Mouse (Mus musculus) lung, postnatal 4 days (tissue): Measurements from ENCODE around the gene Hic1.
"Not testable (repeated sequence)": the region's sequence is repeated elsewhere in the genome, so short reads cannot be mapped to it uniquely, and the experiment has no call there.

ENCODE experiments used
- DNase-seq, 2 experiments: peaks; one replicate each; pipeline ENCODE4 v3.0.0; 2021

The Hic1 gene

DNA sequence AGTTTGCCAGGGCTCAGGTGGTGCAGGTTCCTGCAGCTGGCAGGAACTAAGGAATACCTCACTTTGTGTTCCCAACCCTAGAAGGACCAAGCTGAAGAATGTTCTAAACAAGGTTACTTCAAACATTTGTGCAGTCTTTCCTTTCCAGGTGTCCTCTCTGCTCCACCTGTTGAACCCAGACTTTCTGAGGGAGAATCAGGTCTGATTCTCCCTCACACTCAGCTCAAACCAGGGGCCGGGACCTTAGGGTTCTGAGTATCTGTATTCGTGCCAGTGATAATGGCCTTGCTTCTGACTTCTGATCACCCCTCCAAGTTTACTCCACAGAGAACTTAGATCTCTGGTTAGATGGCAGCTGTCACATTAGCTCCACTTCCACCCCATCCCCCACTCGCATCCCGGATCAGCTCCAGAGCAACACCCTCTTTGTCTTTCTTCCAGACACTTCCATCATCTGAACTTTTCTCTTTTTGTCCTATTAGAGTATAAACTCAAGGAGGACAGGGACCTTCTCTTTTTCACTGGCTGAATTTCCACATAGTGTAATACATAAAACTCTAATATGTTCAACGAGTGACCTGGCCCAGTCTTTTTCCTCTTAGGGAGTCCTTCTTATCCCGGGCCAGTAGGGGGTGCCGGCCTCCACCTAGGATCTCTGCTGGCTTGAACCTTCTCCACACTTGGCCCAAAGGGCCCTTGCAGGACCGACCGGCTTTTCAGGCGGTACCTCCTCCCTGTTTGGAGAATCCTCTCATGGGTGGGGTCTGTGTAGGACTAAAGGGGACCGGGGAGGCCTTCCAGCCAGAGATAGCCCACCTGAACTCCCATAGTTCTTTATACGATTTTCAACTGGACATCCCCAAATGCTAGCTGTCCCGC is 23.3 kb upstream of the Hic1 start:
- DNase-seq = peak; percentile 86 to 89

DNA sequence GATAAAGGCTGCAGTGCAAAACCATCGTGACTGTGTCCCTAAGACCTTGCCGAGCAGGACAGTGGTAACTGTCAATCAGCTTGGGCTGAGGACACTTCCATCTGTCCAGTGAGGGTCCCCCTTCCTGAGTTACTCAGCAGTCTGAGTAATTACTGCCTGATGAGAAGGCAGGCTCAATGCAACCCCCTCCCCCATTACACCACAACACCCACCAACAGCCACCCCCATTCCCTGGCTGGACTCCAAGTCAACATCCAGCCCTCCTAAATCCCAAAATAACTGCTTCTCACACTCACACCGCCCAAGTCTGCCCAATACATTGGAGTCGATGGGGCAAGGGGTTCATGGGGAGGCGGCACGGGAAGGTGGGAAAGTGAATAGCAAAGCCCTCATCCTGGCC is 22.5 kb upstream of the Hic1 start:
- no peak for DNase-seq

DNA sequence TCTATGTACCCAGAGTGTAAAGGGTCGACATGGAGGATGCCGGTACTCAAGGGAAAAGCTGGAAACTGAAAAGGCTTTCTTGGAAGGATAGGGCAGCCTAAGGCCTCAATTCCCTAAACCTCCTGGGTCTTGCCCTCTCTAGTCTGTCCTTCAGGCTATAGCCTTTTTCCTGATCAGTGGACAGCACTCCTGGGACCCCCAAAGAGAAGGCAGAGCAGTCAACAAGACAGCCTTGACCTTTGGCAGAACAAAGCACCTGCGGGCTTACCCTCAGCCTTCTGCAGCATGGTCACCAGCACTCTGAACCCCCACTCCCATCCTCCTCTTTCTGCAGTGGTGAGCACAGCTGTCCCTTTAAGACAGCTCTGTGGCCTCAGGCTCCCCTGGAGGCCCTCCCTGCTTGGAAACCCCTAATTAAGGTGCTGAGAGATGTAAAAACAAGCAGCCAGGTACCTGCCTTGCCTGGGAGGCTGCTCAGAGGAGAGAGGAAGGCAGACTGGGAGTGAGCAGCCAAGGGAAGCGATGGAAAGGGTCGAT is 21.7 kb upstream of the Hic1 start, which contains the start of gene Dph1:
Gene Dph1 (minus strand): TSS at position 337 of the 537 bp plus-strand sequence.
- no peak for DNase-seq

DNA sequence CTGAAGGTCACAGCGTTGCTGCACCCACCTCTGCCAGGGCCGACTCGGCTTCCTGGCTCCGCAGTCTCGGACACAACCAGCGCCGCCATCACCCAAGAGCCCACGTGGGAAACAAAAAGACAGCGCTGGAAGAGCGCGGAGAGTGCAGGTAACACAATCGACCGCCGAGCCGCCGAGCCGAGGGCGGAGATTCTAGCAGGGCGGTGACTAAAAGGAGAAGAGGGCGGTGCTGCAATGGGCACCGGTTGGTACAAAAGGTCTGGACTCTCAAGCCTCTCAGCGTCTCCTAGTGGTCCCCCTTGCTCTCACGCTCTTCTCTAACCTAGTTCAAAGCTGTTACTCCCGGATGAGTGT is 21.0 kb upstream of the Hic1 start:
- DNase-seq = peak; percentile 89 to 90

DNA sequence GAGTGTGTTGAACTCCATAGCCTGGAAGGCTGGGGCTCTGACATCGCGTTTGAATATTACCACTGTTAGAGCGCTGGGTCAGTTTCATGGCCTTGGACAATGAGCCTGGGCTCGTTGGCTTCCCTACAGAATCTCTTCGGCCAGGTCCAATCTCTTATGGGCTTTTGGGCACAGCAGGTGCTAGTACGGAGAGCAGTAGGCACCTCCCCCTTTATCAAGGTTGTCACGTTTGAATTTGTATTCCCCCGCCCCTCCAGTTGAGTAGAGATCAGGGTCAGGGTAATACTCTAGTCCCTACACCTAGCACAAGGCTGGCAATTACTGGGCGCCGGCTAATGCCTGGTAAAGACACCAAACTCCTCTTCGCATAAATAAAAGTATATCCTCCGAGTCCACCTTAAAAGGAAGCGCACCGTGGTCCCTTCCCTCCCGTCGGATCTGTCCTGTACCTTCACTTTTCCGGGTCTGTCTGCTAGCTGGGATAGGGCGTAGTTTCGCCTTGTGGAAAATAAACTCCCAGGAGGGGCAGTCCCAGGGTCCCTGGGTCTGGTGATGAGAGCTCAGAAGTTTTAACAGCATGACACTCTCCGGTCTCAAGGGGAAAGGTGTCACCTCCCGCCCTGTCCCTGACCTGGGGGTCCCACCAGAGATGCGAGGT is 20.5 kb upstream of the Hic1 start:
- no peak for DNase-seq

DNA sequence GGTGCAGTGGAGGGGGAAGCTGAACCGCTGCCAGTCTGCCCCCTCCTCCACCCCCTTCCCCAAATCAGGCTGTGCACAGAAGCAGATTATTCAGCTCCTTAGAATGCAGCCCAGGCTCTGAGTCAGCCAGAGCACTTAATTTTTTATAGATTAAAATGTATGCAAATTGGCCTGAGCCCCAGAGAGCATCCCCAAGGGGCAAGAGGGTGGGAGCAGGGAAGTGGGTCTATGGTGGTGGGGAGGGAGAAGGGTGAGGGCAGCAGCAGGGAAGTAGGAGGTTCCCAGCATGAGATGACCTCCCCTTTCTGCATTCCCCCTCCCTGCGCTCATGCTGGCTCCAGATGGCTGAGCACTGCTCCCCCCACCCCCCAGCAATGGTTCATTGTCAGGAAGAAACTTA is 15.7 kb upstream of the Hic1 start:
- DNase-seq = no peak

GRCm38 (mm10) chr11:75184573-75184972 is 15.3 kb upstream of the Hic1 start:
- no peak for DNase-seq

DNA sequence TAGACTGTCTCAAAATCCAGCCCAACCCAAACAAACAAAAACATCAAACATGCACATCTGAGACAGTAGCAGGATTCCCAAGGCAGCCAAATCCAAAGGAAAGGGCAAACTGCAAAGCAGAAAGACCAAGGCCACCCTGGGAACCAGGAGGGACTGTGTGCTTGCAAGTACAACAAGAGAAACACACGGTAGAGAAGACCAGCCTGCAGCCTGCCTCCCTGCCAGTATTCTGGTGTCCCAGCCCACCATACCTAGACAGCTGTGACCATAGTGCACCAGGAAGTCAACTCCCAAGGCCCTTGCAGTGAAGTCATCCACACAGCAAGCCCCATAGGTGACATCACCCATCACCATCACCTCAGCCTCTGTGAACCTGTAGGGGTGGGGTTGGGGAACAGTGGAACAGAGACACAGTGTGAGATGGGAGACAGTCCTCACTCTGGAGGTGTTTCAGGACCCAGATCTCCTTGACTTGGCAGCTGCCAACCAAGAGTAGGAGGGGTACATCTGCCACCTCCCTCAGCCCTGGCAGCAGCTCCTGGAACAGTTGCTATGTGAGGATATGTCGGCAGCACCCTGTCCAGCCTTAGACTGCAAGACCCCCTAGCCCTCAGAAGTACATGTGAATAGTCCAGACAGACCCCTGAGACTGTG is 14.7 kb upstream of the Hic1 start:
- DNase-seq = no peak

- peak; percentile 92 to 95 for DNase-seq
Measured at GRCm38 (mm10) chr11:75178672-75179208, 9.4 kb upstream of the Hic1 start, which contains the start of gene Ovca2. TSS of gene Ovca2 (minus strand) at chr11:75178835.

GRCm38 (mm10) chr11:75178011-75178410 is 8.7 kb upstream of the Hic1 start:
- no peak for DNase-seq

DNA sequence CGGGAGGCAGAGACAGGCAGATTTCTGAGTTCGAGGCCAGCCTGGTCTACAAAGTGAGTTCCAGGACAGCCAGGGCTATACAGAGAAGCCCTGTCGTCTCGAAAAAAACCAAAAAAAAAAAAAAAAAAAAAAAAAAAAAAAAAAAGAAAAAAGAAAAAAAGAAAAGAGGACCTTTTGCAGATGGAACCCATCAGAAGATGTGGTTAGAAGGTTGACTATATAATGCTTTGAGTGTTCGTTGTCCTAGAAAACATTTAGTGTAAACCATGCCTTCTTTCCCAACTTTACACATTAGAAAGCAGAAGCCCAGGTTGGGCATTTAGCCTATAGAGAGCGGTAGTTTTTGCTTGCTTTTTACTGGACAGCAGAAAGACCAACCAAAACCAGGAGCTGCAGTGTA is 5.3 kb upstream of the Hic1 start:
- DNase-seq = not testable (repeated sequence)

GRCm38 (mm10) chr11:75173799-75174165 is 4.5 kb upstream of the Hic1 start:
- DNase-seq = no peak

DNA sequence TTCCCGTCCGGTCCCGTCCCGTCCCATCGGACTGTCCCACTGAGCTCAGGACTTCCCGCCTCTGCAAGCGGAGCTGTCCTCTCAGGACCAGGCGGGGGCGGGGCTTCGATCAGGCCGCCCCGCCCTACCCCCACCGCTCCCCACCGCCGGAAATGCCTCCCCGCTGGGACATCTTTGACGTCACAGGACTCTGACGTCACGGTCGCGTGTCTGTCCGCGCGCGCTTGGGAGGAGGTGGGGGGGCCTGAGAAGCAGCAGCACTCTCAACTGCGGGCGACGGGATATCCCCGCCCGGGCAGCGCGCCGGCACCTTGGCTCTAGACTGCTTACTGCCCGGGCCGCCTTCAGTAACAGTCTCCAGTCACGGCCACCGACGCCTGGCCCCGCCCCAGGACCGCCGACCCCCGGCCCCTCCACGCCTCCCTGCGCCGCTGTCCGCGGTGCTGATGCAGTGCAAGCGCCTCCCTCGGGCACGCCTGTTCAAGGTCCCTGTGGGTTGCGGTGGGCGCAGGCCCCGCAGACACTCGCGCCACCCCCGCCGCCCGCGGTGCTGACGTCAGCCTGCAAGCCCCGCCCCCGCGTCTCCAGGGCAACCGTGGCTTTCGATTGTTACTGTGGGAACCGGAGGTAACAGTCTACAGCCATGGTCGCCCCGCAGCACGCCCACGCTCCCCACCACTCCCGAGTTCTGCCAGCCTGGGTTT is 3.9 kb upstream of the Hic1 start:
- peak; percentile 89 to 90 for DNase-seq

DNA sequence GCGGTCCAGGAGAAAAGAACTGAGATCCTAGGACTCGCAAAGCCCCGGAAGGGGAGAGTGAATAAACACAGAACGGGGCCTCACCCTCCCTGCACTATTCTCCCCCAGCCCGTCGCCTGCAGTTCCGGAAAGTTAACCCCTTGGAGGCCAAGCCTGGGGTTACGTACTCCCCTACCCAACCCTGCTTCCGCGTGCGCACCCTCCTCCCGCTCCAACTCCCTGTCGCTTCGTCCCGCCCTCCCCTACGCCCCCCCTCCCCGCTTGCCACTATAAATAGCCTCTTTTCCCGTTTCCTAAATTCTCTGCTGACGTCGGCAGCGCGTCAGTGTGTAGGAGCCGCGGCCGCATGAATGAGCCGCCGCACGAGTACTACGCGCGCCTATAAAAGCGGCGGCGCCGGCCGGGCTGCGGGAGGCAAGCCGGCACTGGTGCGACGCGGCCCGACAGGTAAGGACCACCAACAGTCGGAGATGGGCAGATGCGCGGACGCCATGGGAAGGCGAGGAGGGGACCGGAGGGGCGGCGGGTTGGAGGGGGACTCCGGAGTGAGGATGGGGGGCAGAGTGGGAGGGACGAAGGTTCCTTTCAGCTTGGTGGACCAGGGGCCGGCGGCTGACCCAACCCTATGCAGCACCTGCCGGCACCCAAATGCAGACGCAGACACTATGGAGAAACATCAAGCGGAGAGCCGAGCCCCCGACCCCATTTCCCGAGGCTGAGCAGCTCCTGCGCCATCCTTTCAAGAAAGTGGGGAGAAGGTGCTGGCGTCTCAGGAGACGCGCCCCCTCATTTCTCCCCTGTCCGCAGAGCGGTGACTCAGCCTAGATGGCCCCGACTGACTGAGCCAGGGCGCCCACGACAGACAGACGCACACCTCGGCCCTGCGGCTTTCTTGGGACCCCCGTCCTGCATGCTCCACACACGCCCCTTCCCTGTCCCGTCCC is 3.1 kb upstream of the Hic1 start:
- DNase-seq = peak; percentile 43 to 49

DNA sequence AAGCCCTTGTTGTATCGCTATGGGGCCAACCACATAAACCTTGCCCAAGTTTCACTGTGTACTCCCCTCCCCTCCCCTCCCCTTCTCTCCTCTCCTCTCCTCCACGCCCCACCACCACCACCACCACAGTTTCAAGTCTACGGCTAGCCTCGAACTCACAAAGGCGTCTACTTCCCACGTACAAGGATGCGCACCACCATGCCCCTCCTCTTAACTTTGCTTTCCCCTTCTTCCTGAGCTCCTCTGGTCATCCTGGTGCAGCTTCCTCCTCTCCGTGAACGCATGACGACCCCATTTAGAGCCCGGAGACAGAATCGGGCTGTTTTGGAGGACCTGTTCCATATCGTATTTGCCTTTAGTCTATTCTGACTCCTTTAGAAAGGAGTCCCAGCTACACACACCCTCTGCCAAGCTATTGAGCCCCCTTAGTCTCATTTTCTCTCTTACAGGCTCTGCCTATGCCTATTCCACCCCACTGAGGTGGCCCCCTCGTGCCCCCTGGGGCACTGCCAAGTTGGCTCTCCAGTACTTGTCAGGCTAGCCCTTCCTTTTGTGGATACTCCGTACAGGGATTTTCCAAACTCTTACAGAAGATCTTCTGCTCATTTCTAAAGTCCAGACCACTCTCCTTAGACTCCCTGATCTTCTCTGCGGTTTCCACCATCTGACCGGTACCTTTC is 2.0 kb upstream of the Hic1 start:
- DNase-seq = peak in 1 of 2 experiments; percentile 20

GRCm38 (mm10) chr11:75170136-75170751 is 925 bp upstream of the Hic1 start:
- DNase-seq = peak; percentile 92 to 93

DNA sequence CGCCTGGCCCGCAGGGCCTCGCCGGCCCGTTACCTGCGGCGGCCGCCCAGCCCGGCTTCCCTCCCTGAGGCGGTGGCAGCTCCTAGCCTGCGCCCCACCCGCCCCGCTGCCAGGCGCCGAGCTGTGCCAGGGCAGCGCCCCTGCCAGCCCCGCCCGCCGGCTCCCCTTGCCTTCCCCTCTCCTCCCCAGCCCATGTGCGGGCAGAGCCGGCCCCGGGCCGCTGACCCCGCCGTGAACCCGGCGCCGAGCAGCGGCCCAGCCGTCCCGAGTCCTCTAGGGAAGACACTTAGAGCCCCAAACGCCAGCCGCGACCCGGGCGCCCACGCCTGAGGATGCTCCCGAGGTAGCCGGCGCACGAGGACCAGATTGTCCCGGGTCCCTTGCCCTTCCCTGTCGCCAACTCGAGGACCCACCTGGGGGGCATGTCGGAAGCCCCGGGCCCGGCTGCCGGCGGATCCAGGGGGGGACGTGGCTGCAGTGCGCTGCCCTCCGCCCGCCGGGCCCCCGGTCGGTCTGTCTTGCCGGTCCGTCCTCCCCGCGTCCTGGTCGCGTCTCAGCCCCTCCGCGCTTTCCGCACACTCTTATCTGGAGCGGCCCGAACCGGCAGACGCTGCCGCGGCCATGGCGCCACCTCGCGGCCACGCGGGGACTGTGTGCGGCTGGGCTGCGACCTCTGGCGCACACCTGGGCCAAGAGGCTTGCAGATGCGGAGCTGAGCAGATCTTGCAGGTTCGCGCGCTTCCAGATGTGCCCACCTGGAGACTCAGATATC is 543 bp downstream of the Hic1 start:
- peak; percentile 91 to 92 for DNase-seq

- DNase-seq = peak; percentile 56 to 74
Measured at GRCm38 (mm10) chr11:75167643-75168589, 1.4 kb downstream of the Hic1 start.
